Mouse (Mus musculus) hindbrain, embryonic 16.5 days (tissue): ENCODE measurements at regions not wholly inside any gene's neighbourhood (a gene's known extent, or its start where the extent isn't known, plus 50 kb on each side); places are given as distances from the start of the nearest gene placed in this dataset.

ENCODE experiments used
- ATAC-seq: fragments of 200-750 bp; cut with Nextera tagmentation; 2 replicates; pipeline ENCODE4 v1.8.0; 2017; ENCODE audit warnings: moderate TSS enrichment, moderate library complexity
- H3K27ac ChIP-seq: fragments of 300-500 bp; sonication (generic); 2 replicates; pipeline ENCODE4 v1.5.1; 2014; ENCODE audit warnings: low read depth, mild to moderate bottlenecking, control low read depth, low read length, moderate library complexity
- H3K27me3 ChIP-seq: fragments of 300-500 bp; sonication (generic); replicated peaks from 2 replicates; pipeline ENCODE4 v1.6.1; 2014; ENCODE audit warnings: low read length; ENCODE audit not compliant: control insufficient read depth, insufficient read depth
- H3K36me3 ChIP-seq: fragments of 300-500 bp; sonication (generic); 2 replicates; pipeline ENCODE4 v1.6.1; 2014; ENCODE audit warnings: mild to moderate bottlenecking, low read length, moderate library complexity, mixed read lengths; ENCODE audit not compliant: control insufficient read depth, insufficient read depth
- H3K4me1 ChIP-seq: fragments of 300-500 bp; sonication (generic); 2 replicates; pipeline ENCODE4 v1.6.1; 2014; ENCODE audit warnings: low read depth, low read length; ENCODE audit not compliant: control insufficient read depth, insufficient read depth
- H3K4me2 ChIP-seq: fragments of 300-500 bp; sonication (generic); 2 replicates; pipeline ENCODE4 v1.6.1; 2014; ENCODE audit warnings: mild to moderate bottlenecking, low read length, control low read depth, moderate library complexity
- H3K4me3 ChIP-seq: fragments of 300-500 bp; sonication (generic); 2 replicates; pipeline ENCODE4 v1.5.1; 2014; ENCODE audit warnings: mild to moderate bottlenecking, low read length, control low read depth, moderate library complexity
- H3K9ac ChIP-seq: fragments of 300-500 bp; sonication (generic); 2 replicates; pipeline ENCODE4 v1.6.1; 2014; ENCODE audit warnings: low read depth, mild to moderate bottlenecking, control low read depth, low read length, moderate library complexity
- H3K9me3 ChIP-seq: fragments of 300-500 bp; sonication (generic); 2 replicates; pipeline ENCODE4 v1.6.1; 2014; ENCODE audit warnings: mild to moderate bottlenecking, low read length, moderate library complexity; ENCODE audit not compliant: control insufficient read depth
- WGBS: fragments of 180-500 bp; shearing (Covaris S2); extraction: QIAGEN DNeasy Blood & Tissue Kit; methylation state at CpG from one replicate; pipeline ENCODE4 v1.1.7; 2014; 5-methylcytosine and 5-hydroxymethylcytosine counted together

DNA sequence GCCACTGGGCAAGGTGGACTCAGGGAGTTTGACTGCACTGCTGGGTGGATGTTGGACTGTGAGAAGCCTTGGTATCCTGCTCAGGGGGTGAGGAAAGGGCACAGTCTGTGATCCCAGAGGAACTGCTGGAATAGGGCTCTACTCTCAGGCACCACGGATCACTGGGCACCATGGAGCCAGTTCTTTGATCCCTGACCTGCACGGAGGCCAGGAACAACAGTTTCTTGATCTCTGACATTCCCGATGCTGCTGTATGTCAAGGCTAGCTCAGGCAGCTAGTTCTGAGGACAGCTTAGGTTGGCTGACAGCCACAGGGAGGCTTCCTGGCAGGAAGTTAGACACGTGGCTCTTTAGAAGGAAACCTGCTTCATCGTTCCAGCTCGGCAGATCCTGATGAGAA, 289.5 kb upstream of the Slit2 start:
- WGBS: 68% methylated on average over 6 of the region's 6 CpGs
- ATAC-seq: no peak
- H3K4me1 ChIP-seq: no peaks in the 10 kb centered on the region

DNA sequence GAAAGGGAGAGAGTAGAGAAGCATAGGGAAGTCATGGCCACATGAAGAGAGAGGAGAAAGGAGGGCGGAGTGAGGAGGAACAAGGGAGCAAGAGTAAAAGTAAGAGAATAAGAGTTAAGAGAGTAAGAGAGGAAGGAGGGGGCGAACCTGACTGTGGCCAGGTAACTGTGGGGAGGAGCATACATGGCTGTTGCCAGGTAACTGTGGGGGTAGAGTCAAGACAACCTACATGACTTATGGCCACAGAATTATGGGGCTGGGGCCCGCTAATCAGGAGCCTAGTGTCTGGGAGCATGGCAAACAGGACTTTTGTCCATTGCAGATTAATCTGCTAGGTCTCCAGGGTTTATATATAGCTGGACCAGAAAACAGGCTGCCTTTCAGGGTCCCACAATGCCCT, 289.0 kb upstream of the Slit2 start:
- H3K9ac ChIP-seq: no peak overlapping the region
- no peaks in the 10 kb centered on the region for H3K27me3 ChIP-seq
- no peaks in the 10 kb centered on the region for H3K36me3 ChIP-seq
- H3K9me3 ChIP-seq: no peaks in the 10 kb centered on the region
- H3K27ac ChIP-seq: no peak overlapping the region
- H3K4me1 ChIP-seq: no peaks in the 10 kb centered on the region
- WGBS: 93% methylated on average over 3 of the region's 3 CpGs
- no peak for ATAC-seq
- no peak overlapping the region for H3K4me3 ChIP-seq
- no peak overlapping the region for H3K4me2 ChIP-seq

More for the DNA sequence above, 289.5 kb upstream of the Slit2 start:
- H3K4me2 ChIP-seq: no peak overlapping the region
- H3K27me3 ChIP-seq: no peaks in the 10 kb centered on the region
- no peak overlapping the region for H3K4me3 ChIP-seq
- H3K27ac ChIP-seq: no peak overlapping the region
- no peaks in the 10 kb centered on the region for H3K9me3 ChIP-seq
- H3K9ac ChIP-seq: no peak overlapping the region
- H3K36me3 ChIP-seq: no peaks in the 10 kb centered on the region

DNA sequence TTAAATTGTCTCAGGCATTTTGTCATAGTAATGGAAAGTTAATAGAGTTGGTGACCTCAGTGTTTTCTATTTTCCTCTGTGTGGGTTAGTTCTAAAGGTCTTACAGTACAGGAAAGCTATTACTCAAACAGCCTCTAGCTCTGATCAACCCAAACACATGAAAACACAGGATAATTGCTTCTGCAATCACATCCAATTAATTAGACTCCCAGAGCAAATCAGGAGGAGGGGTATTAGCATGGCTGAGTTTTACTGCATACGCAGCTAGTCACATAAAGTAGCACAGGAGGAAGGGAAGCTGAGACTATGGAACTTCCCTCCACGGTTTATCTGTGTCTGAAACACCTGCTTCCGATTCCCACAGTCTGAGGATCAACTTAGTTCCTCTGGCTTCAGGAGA, 288.3 kb upstream of the Slit2 start:
- Histone ChIP-seq H3K4me2 (no peak overlapping the region), H3K4me1 (no peaks in the 10 kb centered on the region), H3K4me3 (no peak overlapping the region), H3K27ac (no peak overlapping the region), H3K9ac (no peak overlapping the region), H3K36me3 (no peaks in the 10 kb centered on the region), H3K27me3 (no peaks in the 10 kb centered on the region), H3K9me3 (no peaks in the 10 kb centered on the region)
- ATAC-seq: no peak
- WGBS: 84% methylated on average over 3 of the region's 3 CpGs

DNA sequence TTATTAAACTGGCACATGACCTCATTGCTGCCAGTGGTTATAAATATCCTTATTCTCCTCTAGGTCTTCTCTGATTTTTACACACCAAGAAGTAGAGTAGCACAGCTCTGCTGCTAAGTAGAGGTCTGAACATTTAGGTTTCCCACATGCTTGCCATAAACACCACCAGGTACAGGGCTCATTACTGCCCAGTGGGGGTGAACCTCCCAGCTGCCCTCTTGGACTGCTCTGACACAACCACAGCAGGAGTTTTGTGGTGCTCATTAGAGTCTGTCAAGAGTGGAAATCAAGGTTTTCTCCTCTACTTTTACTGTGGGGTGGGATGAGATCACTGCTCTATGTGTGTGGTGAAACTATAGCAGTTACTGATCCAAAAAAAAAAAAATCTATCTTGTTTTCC, 271.4 kb upstream of the Slit2 start:
- Histone ChIP-seq H3K27ac (no peak overlapping the region), H3K36me3 (no peaks in the 10 kb centered on the region)
- no peak for ATAC-seq

DNA sequence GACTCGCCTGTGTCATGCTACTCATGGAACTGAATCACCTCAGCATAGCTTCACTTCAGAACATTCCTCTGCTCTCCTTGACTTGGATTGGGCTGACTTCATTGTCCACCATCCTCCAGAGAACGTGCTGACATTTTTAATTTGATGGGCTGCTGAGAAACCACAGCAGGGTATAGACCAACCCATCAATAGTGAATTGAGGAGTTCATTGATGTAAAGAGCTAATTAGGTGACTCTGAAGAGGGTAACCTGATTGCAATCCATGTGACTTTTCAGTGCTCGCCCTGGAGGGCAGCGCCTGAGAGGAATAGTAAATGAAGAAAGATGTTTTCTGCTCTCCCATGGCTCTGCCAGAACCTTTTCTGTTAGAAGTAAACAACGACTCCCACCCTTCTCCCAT, 268.6 kb upstream of the Slit2 start:
- H3K9ac ChIP-seq: no peak overlapping the region
- no peak overlapping the region for H3K4me3 ChIP-seq
- H3K27me3 ChIP-seq: no peaks in the 10 kb centered on the region
- ATAC-seq: no peak
- WGBS: 48% methylated on average over 5 of the region's 5 CpGs
- no peaks in the 10 kb centered on the region for H3K36me3 ChIP-seq
- no peaks in the 10 kb centered on the region for H3K9me3 ChIP-seq
- H3K27ac ChIP-seq: no peak overlapping the region
- H3K4me2 ChIP-seq: no peak overlapping the region
- H3K4me1 ChIP-seq: no peaks in the 10 kb centered on the region

More for the DNA sequence above, 271.4 kb upstream of the Slit2 start:
- H3K9ac ChIP-seq: no peak overlapping the region
- no peaks in the 10 kb centered on the region for H3K4me1 ChIP-seq
- no peak overlapping the region for H3K4me2 ChIP-seq
- H3K27me3 ChIP-seq: no peaks in the 10 kb centered on the region
- H3K9me3 ChIP-seq: no peaks in the 10 kb centered on the region
- H3K4me3 ChIP-seq: no peak overlapping the region

DNA sequence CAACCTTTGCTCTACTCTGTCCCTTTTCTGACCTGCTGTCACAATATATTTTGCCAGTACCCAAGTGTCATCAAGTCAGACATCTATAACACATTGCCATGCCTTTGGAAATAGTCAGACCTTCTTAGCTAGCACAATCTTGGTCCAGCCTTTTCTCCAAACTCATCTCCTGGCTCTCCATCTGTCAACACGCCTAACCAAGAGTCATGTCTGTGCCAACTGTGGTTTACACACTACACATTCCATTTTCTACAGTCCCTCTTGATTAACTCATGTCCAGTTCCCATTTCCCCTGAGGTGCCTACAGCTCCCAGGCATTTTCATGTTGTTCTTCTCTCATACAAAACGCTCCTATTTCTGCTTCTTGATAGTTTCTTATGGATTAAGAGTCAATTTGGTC, 258.0 kb upstream of the Slit2 start:
- Histone ChIP-seq H3K36me3 (no peaks in the 10 kb centered on the region), H3K4me2 (no peak overlapping the region), H3K4me3 (no peak overlapping the region), H3K4me1 (no peaks in the 10 kb centered on the region), H3K27ac (no peak overlapping the region), H3K9me3 (no peaks in the 10 kb centered on the region), H3K27me3 (no peaks in the 10 kb centered on the region), H3K9ac (no peak overlapping the region)
- 85% methylated on average over 2 of the region's 2 CpGs for WGBS
- ATAC-seq: no peak

DNA sequence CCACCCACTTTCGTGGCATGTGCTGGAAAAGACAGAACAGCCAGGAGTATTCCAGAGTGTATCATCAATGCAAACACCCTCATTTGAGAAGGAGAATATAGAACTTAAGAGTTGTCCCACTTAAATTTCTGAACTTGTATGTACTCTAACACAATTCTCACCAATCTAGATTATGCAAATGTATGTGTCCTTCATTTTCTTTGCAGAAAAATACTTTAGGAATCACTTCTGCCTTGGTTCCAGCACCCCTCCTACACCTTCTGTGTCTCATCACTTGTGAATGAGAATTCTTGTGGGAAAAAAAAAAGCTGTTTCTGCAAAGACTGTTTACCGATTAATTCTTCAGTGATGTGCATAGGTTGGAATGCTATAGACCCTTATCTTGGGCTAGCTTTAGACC, 240.2 kb upstream of the Slit2 start:
- no peak for ATAC-seq
- H3K9me3 ChIP-seq: no peaks in the 10 kb centered on the region
- no peak overlapping the region for H3K27ac ChIP-seq
- no peaks in the 10 kb centered on the region for H3K4me1 ChIP-seq
- H3K4me2 ChIP-seq: no peak overlapping the region
- H3K27me3 ChIP-seq: no peaks in the 10 kb centered on the region
- H3K36me3 ChIP-seq: no peaks in the 10 kb centered on the region
- H3K9ac ChIP-seq: no peak overlapping the region
- H3K4me3 ChIP-seq: no peak overlapping the region
- 84% methylated on average over 2 of the region's 2 CpGs for WGBS

DNA sequence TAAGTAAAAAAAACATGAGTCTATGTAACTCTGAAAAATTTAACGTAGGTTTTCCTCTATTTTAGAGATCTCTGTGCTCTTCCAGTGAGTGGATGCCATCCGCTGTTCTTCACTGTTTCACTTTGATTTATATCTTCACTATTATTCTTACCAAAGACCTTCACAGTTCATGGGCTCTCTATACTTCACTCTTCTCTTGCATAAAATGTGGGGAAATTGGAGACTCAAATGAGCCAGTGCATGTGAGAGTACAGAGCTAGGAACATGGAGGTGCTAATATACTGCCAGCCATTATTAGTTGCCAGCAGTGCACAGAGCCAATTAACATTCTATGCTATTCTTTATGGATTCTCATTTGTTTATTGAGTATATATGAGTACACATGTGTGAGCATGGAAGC, 237.8 kb upstream of the Slit2 start:
- no peak for ATAC-seq
- 91% methylated on average over 2 of the region's 2 CpGs for WGBS

DNA sequence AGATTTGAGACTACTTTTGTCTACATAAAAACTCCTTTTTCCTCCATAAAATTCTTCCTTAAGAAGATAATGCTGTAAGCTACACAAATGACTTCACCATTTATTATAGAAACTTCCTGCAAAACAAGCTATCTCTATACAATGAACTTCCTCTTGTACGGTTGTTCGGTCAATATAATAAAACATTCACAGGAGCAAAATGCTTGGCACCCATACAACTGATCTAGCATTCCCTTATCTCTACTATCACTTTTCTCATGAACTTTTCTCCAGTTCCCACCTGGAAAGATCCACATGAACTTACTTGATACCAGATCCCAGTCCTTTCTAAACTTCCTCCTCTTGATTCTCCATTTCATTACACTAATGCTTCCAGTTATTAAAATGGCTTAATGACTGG, 231.0 kb upstream of the Slit2 start:
- WGBS: 95% methylated on average over 2 of the region's 2 CpGs
- ATAC-seq: no peak
- no peak overlapping the region for H3K4me3 ChIP-seq
- H3K27me3 ChIP-seq: no peaks in the 10 kb centered on the region
- no peak overlapping the region for H3K27ac ChIP-seq
- no peak overlapping the region for H3K9ac ChIP-seq
- no peaks in the 10 kb centered on the region for H3K4me1 ChIP-seq
- H3K4me2 ChIP-seq: no peak overlapping the region
- H3K36me3 ChIP-seq: no peaks in the 10 kb centered on the region
- H3K9me3 ChIP-seq: no peaks in the 10 kb centered on the region

More for the DNA sequence above, 237.8 kb upstream of the Slit2 start:
- Histone ChIP-seq H3K36me3 (no peaks in the 10 kb centered on the region), H3K27me3 (no peaks in the 10 kb centered on the region), H3K9ac (no peak overlapping the region), H3K4me2 (no peak overlapping the region), H3K27ac (no peak overlapping the region), H3K4me3 (no peak overlapping the region), H3K4me1 (no peaks in the 10 kb centered on the region), H3K9me3 (no peaks in the 10 kb centered on the region)
